Mouse (Mus musculus): ENCODE results near the gene Slpi. TPM values are rescaled to one million over a fixed set of nuclear protein-coding genes. Genes with fewer than 3 reads are reported as not detected.
"Not testable (repeated sequence)": the region's sequence is repeated elsewhere in the genome, so short reads cannot be mapped to it uniquely, and the experiment has no call there.

Slpi gene
- polyA plus RNA-seq, 1 experiment from 2014 or later: 3.8 TPM

DNA sequence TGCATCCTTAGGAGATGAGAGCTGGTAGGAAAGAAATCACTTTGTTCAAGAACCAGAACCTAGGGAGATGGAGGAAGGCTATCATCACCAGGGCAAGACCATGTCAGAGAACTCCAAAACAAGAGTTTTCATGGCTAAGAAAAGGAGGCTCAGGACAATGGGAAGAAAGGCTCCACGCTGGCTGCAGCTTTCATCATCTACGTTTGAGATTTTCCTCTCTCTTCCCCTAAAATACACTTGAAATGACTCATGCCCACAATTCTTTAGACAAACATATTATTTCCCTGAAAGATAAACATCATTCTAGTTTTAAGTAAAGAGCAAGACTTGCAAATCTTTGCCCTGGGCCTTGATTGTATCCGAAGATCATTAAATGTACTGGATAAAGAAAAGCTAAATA lies 17.5 kb downstream of the Slpi start:
- no peak overlapping the region for H3K27ac ChIP-seq
- H3K9ac ChIP-seq: no peak overlapping the region
- no peak overlapping the region for H3K4me3 ChIP-seq
- no peaks in the 10 kb centered on the region for H3K36me3 ChIP-seq
- peaks cover 9% of the 10 kb centered on the region for H3K4me1 ChIP-seq
- H3K4me2 ChIP-seq (replicated peaks): no peak overlapping the region
- H3K27me3 ChIP-seq: no peaks in the 10 kb centered on the region
- ATAC-seq (ENCODE audit: low FRiP score, low read depth): no peak
- H3K9me3 ChIP-seq: no peaks in the 10 kb centered on the region
- 87% methylated on average over 3 of the region's 3 CpGs for WGBS

- no peaks in the 10 kb centered on the region for H3K9me3 ChIP-seq
- no peak overlapping the region for H3K4me3 ChIP-seq
- peaks cover 11% of the 10 kb centered on the region for H3K4me1 ChIP-seq
- H3K4me2 ChIP-seq (replicated peaks): no peak overlapping the region
- H3K36me3 ChIP-seq: no peaks in the 10 kb centered on the region
- H3K9ac ChIP-seq: no peak overlapping the region
- no peak for ATAC-seq (ENCODE audit: low FRiP score, low read depth)
- no peak overlapping the region for H3K27ac ChIP-seq
- 81% methylated on average over 6 of the region's 6 CpGs for WGBS
- H3K27me3 ChIP-seq: no peaks in the 10 kb centered on the region
Observed at GRCm38 (mm10) chr2:164368620-164369105, 20.2 kb downstream of the Slpi start.

GRCm38 (mm10) chr2:164366947-164367346 lies 21.9 kb downstream of the Slpi start:
- ATAC-seq (ENCODE audit: low FRiP score, low read depth): peak; percentile 32; the same call in 1 of the 2 replicates
- 58% methylated on average over 3 of the region's 3 CpGs for WGBS

DNA sequence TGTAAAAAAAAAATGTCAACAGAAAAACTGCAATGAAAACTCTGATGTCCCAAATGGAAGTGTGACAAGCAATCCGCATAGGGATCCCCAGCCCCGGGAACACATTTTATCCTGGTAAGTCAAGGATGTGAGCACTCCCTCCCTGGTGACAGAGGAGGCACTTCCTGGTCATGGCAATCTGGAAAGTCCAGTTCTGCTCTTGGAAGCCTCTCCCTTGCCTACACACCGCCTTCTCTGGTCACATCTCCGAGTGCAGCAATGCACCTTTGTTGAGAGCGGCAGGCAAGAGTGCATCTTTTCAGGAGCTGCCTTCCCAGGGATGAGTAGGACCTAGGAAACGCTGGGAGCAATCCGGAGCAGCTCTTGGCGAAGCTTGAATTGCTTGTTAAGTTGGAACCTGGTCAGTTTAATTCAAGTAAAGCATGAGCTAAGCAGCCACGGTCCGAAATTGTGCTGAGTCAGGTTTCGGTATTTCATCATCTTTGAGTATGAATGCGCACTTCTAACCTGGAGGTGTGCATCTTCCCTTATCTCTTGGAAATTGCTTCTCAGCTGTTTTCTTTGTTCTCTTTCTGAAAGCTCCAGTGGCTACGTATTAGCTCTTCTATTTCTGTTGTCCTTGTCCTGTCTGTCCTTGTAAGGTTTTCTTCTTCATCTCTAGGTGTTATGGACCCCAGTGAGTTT lies 27.8 kb downstream of the Slpi start:
- ATAC-seq (ENCODE audit: low FRiP score, low read depth): no peak
- Histone ChIP-seq H3K4me1 (peaks cover under 1% of the 10 kb centered on the region; the same call in 1 of the 2 replicates), H3K27ac (no peak overlapping the region), H3K27me3 (peaks cover 18% of the 10 kb centered on the region), H3K4me2 (replicated peaks) (no peak overlapping the region), H3K4me3 (no peak overlapping the region), H3K36me3 (no peaks in the 10 kb centered on the region), H3K9ac (no peak overlapping the region), H3K9me3 (no peaks in the 10 kb centered on the region)
- WGBS: 37% methylated on average over 13 of the region's 13 CpGs

More at GRCm38 (mm10) chr2:164366947-164367346, 21.9 kb downstream of the Slpi start:
- Histone ChIP-seq H3K4me1 (peaks cover 11% of the 10 kb centered on the region), H3K4me2 (replicated peaks) (no peak overlapping the region), H3K9ac (no peak overlapping the region), H3K36me3 (no peaks in the 10 kb centered on the region), H3K27me3 (peaks cover 8% of the 10 kb centered on the region; the same call in 1 of the 2 replicates), H3K9me3 (no peaks in the 10 kb centered on the region), H3K4me3 (no peak overlapping the region), H3K27ac (no peak overlapping the region)

DNA sequence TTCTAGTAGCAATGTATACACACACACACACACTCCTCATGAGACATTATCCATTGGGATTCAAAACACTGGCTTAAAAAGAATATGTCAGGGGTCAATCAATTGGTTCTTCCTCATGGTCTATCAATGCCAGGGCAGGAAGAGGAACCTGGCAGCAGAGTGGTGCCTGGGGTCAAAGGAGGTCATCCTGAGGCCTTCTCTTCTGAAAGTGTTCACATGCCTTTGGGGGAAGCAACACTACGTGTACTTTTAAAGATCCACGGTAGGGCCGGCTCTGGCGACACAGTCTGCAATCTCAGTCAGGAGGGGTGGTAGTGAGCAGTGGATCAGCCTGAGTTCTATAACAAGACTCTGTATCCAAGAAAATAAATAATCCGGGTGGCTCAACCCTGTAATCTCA lies 29.2 kb downstream of the Slpi start:
- WGBS: 72% methylated on average over 5 of the region's 5 CpGs
- no peak overlapping the region for H3K4me3 ChIP-seq
- H3K9me3 ChIP-seq: no peaks in the 10 kb centered on the region
- no peak overlapping the region for H3K4me2 ChIP-seq (replicated peaks)
- no peak overlapping the region for H3K9ac ChIP-seq
- H3K27ac ChIP-seq: no peak overlapping the region
- no peak for ATAC-seq (ENCODE audit: low FRiP score, low read depth)
- no peaks in the 10 kb centered on the region for H3K4me1 ChIP-seq
- no peaks in the 10 kb centered on the region for H3K36me3 ChIP-seq
- peaks cover 28% of the 10 kb centered on the region for H3K27me3 ChIP-seq

DNA sequence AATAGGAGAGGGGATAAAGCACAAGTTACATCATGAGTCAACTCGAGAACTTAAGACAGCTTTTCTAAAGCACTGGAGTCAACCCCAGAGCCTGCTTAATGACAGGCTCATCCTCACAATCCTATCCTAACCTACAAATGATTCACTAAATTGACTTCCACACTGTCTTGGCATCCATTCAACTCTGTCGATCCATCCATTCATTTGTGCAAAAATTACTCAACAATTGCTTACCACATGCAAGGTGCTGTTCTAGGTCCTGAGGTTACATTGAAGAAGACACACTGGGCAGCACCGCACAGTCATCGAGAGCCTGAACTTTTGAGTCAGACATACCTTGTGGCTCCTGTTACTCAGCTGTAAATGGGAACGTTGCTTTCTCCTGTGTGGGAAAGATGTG lies 29.9 kb downstream of the Slpi start:
- Histone ChIP-seq H3K4me3 (no peak overlapping the region), H3K36me3 (no peaks in the 10 kb centered on the region), H3K4me1 (no peaks in the 10 kb centered on the region), H3K4me2 (replicated peaks) (no peak overlapping the region), H3K9ac (no peak overlapping the region), H3K27ac (no peak overlapping the region), H3K9me3 (no peaks in the 10 kb centered on the region), H3K27me3 (peaks cover 28% of the 10 kb centered on the region)
- no peak for ATAC-seq (ENCODE audit: low FRiP score, low read depth)
- 82% methylated on average over 5 of the region's 5 CpGs for WGBS

DNA sequence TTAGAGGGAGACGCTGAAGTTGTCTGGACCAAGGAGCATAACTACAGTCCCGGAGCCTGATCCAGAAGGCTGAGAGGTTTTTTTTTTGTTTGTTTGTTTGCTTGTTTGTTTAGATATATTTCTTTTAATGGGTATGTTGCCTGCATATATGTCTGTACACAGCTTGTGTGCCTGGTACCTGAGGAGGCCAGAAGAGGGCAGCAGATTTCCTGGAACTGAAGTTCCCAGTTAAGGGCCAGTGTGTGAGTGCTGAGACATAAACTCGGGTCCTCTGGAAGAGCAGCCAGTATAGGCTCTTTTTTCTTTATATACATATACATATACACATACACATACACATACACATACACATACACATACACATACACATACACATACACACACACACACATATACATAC lies 30.5 kb downstream of the Slpi start:
- no peaks in the 10 kb centered on the region for H3K4me1 ChIP-seq
- no peak overlapping the region for H3K27ac ChIP-seq
- no peaks in the 10 kb centered on the region for H3K36me3 ChIP-seq
- no peaks in the 10 kb centered on the region for H3K9me3 ChIP-seq
- peaks cover 32% of the 10 kb centered on the region for H3K27me3 ChIP-seq
- WGBS: 85% methylated on average over 3 of the region's 3 CpGs
- H3K4me3 ChIP-seq: no peak overlapping the region
- no peak for ATAC-seq (ENCODE audit: low FRiP score, low read depth)
- H3K4me2 ChIP-seq (replicated peaks): no peak overlapping the region
- H3K9ac ChIP-seq: no peak overlapping the region

DNA sequence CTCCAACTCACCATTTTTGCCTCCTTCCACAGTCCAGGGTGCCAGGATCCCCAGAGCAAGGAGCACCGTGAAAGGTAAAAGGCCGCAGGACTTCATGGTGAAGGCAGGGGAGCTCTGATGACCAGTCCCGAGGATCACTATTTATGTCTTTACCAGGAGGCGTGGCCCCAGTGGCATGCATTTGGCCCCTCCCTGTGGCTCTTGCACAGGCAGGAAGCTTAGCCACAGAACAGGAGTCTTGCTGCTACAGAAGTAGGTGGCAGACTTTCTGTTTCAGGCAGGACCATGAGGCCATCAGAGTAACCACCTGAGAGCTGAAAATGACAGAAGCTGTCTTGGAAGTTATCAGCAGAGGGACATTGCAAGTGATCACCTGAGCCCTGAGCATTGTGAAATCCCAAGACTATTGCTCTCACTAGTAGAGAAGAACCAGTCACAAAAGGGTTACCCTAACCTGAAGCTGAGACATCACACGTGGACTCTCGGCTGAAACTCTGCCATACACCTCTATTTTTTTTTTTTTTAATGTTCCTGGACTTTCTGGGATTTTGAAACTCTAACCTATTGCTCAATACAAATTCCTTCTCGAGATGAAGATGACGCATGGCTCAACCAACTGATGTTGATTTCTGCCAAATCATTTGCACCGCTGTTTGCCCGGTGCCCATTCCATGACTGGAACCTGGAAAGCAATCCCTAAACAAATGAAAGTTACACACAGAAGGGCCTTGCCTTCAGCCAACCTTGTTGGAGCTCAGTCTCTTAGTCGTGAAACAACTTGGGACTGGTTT lies 32.5 kb downstream of the Slpi start:
- no peaks in the 10 kb centered on the region for H3K9me3 ChIP-seq
- ATAC-seq (ENCODE audit: low FRiP score, low read depth): no peak
- WGBS: 70% methylated on average over 11 of the region's 11 CpGs
- H3K4me3 ChIP-seq: no peak overlapping the region
- H3K9ac ChIP-seq: no peak overlapping the region
- H3K4me2 ChIP-seq (replicated peaks): no peak overlapping the region
- no peaks in the 10 kb centered on the region for H3K36me3 ChIP-seq
- H3K27ac ChIP-seq: no peak overlapping the region
- no peaks in the 10 kb centered on the region for H3K4me1 ChIP-seq
- peaks cover 25% of the 10 kb centered on the region for H3K27me3 ChIP-seq

- no peaks in the 10 kb centered on the region for H3K36me3 ChIP-seq
- no peaks in the 10 kb centered on the region for H3K4me1 ChIP-seq
- ATAC-seq (ENCODE audit: low FRiP score, low read depth): no peak
- no peaks in the 10 kb centered on the region for H3K9me3 ChIP-seq
- H3K27me3 ChIP-seq: peaks cover 21% of the 10 kb centered on the region; the same call in 1 of the 2 replicates
- H3K9ac ChIP-seq: no peak overlapping the region
- no peak overlapping the region for H3K4me3 ChIP-seq
- WGBS: 85% methylated on average over 11 of the region's 11 CpGs
- no peak overlapping the region for H3K27ac ChIP-seq
- H3K4me2 ChIP-seq (replicated peaks): no peak overlapping the region
Observed at GRCm38 (mm10) chr2:164353356-164353755, 35.5 kb downstream of the Slpi start.

GRCm38 (mm10) chr2:164352697-164353096 lies 36.2 kb downstream of the Slpi start:
- no peak for ATAC-seq (ENCODE audit: low FRiP score, low read depth)
- Histone ChIP-seq H3K4me3 (no peak overlapping the region), H3K27me3 (peaks cover 21% of the 10 kb centered on the region; the same call in 1 of the 2 replicates), H3K4me1 (no peaks in the 10 kb centered on the region), H3K4me2 (replicated peaks) (no peak overlapping the region), H3K9me3 (no peaks in the 10 kb centered on the region), H3K36me3 (no peaks in the 10 kb centered on the region), H3K27ac (no peak overlapping the region), H3K9ac (no peak overlapping the region)
- 87% methylated on average over 3 of the region's 3 CpGs for WGBS

- Histone ChIP-seq H3K9ac (no peak overlapping the region), H3K9me3 (no peaks in the 10 kb centered on the region), H3K27me3 (peaks cover 10% of the 10 kb centered on the region; the same call in 1 of the 2 replicates), H3K4me2 (replicated peaks) (no peak overlapping the region), H3K4me1 (no peaks in the 10 kb centered on the region), H3K27ac (no peak overlapping the region), H3K4me3 (no peak overlapping the region), H3K36me3 (no peaks in the 10 kb centered on the region)
- whole genome bisulfite sequencing: 92% methylated on average over 3 of the region's 3 CpGs
- no peak for ATAC-seq (ENCODE audit: low FRiP score, low read depth)
Observed at GRCm38 (mm10) chr2:164348980-164349379, 39.9 kb downstream of the Slpi start.

DNA sequence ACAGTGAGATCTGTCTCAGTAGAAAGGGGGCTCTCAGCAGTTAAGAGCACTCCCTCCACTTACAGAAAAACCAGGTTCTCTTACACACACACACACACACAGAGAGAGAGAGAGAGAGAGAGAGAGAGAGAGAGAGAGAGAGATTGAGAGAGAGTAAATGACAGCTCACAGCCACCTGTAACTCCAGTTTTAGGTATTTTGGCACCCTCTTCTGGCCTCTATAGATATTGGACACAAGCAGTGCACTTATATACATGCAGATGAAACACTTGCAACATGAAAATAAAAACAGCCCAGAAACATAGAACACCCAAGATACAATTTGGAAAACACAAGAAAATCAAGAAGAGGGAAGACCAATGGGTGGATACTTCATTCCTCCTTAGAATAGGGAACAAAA lies 41.2 kb downstream of the Slpi start:
- H3K27ac ChIP-seq; H3K9me3 ChIP-seq; H3K4me3 ChIP-seq; H3K4me1 ChIP-seq; ATAC-seq (ENCODE audit: low FRiP score, low read depth); H3K4me2 ChIP-seq (replicated peaks); H3K9ac ChIP-seq; H3K27me3 ChIP-seq; H3K36me3 ChIP-seq: not testable (repeated sequence)

Measured in limb, embryonic 13.5 days (tissue).